Mouse (Mus musculus): ENCODE measurements at regions not wholly inside any gene's neighbourhood (a gene's known extent, or its start where the extent isn't known, plus 50 kb on each side); places are given as distances from the start of the nearest gene placed in this dataset.

- no peak for TF ChIP-seq CTCF (IDR thresholded peaks at IDR 0.05; ENCODE audit: borderline replicate concordance, extremely low read depth, insufficient read depth, insufficient read length)
- no peak for TF ChIP-seq POLR2A (IDR thresholded peaks at IDR 0.05; ENCODE audit: borderline replicate concordance, extremely low read depth, insufficient read depth, insufficient read length, poor library complexity, severe bottlenecking)
Observed at GRCm38 (mm10) chr1:177557856-177558255, 115.7 kb downstream of the Zbtb18 start.

Data from brain, embryonic 14.5 days (tissue).